Mouse (Mus musculus) testis, adult 2 months (tissue): ENCODE results near the gene Hoxb4.

Experiments used
- CTCF ChIP-seq: fragments of 200-500 bp; IDR thresholded peaks from 2 replicates; pipeline ENCODE4 v1.5.1; 2012; ENCODE audit warnings: low read depth, mild to moderate bottlenecking, inconsistent platforms, low read length, moderate library complexity; ENCODE audit not compliant: control insufficient read depth, insufficient read depth, insufficient replicate concordance
- POLR2A ChIP-seq: fragments of 200-500 bp; IDR thresholded peaks from 2 replicates; pipeline ENCODE4 v1.6.1; 2012; ENCODE audit warnings: low read depth, mild to moderate bottlenecking, inconsistent platforms, low read length, moderate library complexity; ENCODE audit not compliant: control insufficient read depth

GRCm38 (mm10) chr11:96282795-96283430 lies 35.2 kb upstream of the Hoxb4 start:
- TF ChIP-seq POLR2A (no peak), CTCF (no peak)
